Mouse (Mus musculus) ES-E14 (cell line): ENCODE results near the gene Fmo2. TPM values are rescaled to one million over a fixed set of nuclear protein-coding genes. Genes with fewer than 3 reads are reported as not detected.

Source experiments
- DNase-seq: peaks from one replicate; pipeline ENCODE4 v3.0.0-alpha.2; 2013; ENCODE audit warnings: low read depth, low spot score
- H3K27ac ChIP-seq: 2 replicates; pipeline ENCODE4 v1.5.1; 2012; ENCODE audit warnings: low read depth, mild to moderate bottlenecking, low read length, moderate library complexity, mixed read lengths; ENCODE audit not compliant: poor library complexity, insufficient read depth, severe bottlenecking
- H3K36me3 ChIP-seq: 2 replicates; pipeline ENCODE4 v1.6.1; 2012; ENCODE audit warnings: mild to moderate bottlenecking, low read length, moderate library complexity, mixed read lengths; ENCODE audit not compliant: control insufficient read depth, poor library complexity, insufficient read depth, severe bottlenecking
- H3K4me1 ChIP-seq, 2 experiments: fragments of 150-350 bp in 1 of 2; sonication (generic) in 1 of 2; 2 replicates each; pipeline ENCODE4 v1.6.1; 2012; ENCODE audit warnings: low read length in 2 of 2, mild to moderate bottlenecking in 1 of 2, mixed read lengths in 1 of 2; ENCODE audit not compliant: control insufficient read depth in 2 of 2, insufficient read depth in 2 of 2, poor library complexity in 1 of 2
- H3K4me3 ChIP-seq, 2 experiments: fragments of 150-350 bp in 1 of 2; sonication (generic) in 1 of 2; 2 replicates each; pipeline ENCODE4 v1.5.1; 2012; ENCODE audit warnings: low read length in 2 of 2, low read depth in 1 of 2, mild to moderate bottlenecking in 1 of 2, mixed read lengths in 1 of 2; ENCODE audit not compliant: insufficient read depth in 1 of 2, poor library complexity in 1 of 2, severe bottlenecking in 1 of 2
- H3K9ac ChIP-seq: 2 replicates; pipeline ENCODE4 v1.6.1; 2012; ENCODE audit warnings: low read depth, mild to moderate bottlenecking, low read length, mixed read lengths; ENCODE audit not compliant: poor library complexity, insufficient read depth, severe bottlenecking
- H3K9me3 ChIP-seq: fragments of 150-350 bp; sonication (generic); 2 replicates; pipeline ENCODE4 v1.6.1; 2012; ENCODE audit warnings: low read depth, mild to moderate bottlenecking, low read length; ENCODE audit not compliant: control insufficient read depth, insufficient read depth
- CHD2 ChIP-seq: IDR thresholded peaks from 2 replicates; pipeline ENCODE4 v1.6.1; 2014; ENCODE audit warnings: mild to moderate bottlenecking, low read depth, low read length, inconsistent platforms
- HCFC1 ChIP-seq: IDR thresholded peaks from 2 replicates; pipeline ENCODE4 v1.6.1; 2012; ENCODE audit warnings: low read length, inconsistent platforms, borderline replicate concordance; ENCODE audit not compliant: insufficient read depth
- MAFK ChIP-seq: IDR thresholded peaks from 2 replicates; pipeline ENCODE4 v1.6.1; 2014; ENCODE audit warnings: mild to moderate bottlenecking, low read depth, low read length, inconsistent platforms; ENCODE audit not compliant: insufficient read depth
- ZC3H11A ChIP-seq: IDR thresholded peaks from 2 replicates; pipeline ENCODE4 v1.6.1; 2012; ENCODE audit warnings: low read depth, mild to moderate bottlenecking, inconsistent platforms, low read length, borderline replicate concordance
- ZNF384 ChIP-seq: IDR thresholded peaks from 2 replicates; pipeline ENCODE4 v1.6.1; 2012; ENCODE audit warnings: low read depth, low read length, inconsistent platforms
- in situ Hi-C, 2 experiments: fragments of 600-800 bp; cut with MboI; formaldehyde crosslinking; loops; one replicate each; pipeline ENCODE4 v1.15.1; 2025; ENCODE audit warnings: low sequenced_read_pairs in 2 of 2, inconsistent platforms in 1 of 2; ENCODE audit not compliant: unreplicated experiment in 2 of 2
- total RNA-seq: library from RNA; depleted of rRNA; stranded (reverse); fragments of 300-350 nt; gene quantifications from 2 replicates; pipeline ENCODE4 v1.2.3, GENCODE M21; 2012

Gene Fmo2
- total RNA-seq, 1 experiment, result not detected

DNA sequence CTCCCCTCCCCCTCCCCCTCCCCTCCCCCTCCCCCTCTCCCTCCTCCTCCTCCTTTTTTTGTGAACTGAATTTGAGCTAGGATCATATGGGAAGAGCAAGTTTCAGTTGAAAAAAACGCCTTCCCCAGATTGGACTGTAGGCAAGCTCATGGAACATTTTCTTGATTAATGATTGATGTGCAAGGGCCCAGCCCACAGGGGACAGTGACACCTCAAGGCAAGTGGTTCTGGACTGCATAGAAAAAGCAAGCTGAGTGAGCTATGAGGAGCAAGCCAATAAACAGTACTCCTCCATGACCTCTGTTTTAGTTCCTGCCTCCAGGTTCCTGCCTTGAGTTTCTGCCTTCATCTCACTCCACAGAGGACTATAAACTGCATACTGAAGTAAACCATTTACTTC, 26.6 kb upstream of the Fmo2 start:
- no peak overlapping the region for H3K9ac ChIP-seq
- no peaks in the 10 kb centered on the region for H3K4me1 ChIP-seq
- no peak overlapping the region for H3K4me3 ChIP-seq
- no peaks in the 10 kb centered on the region for H3K36me3 ChIP-seq
- in situ Hi-C loops, result no loop called here
- TF ChIP-seq HCFC1, result no peak
- TF ChIP-seq ZC3H11A, result no peak
- no peak for TF ChIP-seq ZNF384
- TF ChIP-seq CHD2, result no peak
- TF ChIP-seq MAFK, result no peak
- DNase-seq, result no peak
- H3K27ac ChIP-seq, result no peak overlapping the region
- H3K9me3 ChIP-seq, result no peaks in the 10 kb centered on the region

DNA sequence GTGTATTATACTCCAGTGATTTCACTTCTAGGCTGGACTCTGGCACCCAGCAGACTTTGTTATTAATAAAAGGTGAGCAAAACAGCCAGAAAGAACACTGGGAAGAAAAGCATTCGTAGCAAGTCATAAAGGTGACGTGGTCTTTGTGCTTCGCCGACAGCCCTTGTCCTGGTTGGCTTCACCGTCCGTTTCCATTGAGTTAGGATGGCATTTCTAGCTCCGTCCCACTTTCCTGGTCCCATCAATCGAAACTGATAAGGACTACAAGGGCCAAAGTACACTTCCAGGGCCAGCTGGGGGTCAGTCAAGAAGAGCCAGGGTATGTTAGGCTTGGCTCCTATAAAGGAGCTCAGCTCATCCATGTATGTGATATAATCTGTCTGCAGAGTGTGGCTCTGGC, 18.1 kb upstream of the Fmo2 start:
- Histone ChIP-seq H3K9me3 (no peaks in the 10 kb centered on the region), H3K36me3 (no peaks in the 10 kb centered on the region), H3K4me3 (no peak overlapping the region), H3K9ac (no peak overlapping the region), H3K4me1 (no peaks in the 10 kb centered on the region), H3K27ac (no peak overlapping the region)
- no peak for TF ChIP-seq CHD2
- no peak for TF ChIP-seq ZC3H11A
- no peak for TF ChIP-seq ZNF384
- TF ChIP-seq MAFK, result no peak
- TF ChIP-seq HCFC1, result no peak
- in situ Hi-C loops, result no loop called here
- DNase-seq, result no peak

DNA sequence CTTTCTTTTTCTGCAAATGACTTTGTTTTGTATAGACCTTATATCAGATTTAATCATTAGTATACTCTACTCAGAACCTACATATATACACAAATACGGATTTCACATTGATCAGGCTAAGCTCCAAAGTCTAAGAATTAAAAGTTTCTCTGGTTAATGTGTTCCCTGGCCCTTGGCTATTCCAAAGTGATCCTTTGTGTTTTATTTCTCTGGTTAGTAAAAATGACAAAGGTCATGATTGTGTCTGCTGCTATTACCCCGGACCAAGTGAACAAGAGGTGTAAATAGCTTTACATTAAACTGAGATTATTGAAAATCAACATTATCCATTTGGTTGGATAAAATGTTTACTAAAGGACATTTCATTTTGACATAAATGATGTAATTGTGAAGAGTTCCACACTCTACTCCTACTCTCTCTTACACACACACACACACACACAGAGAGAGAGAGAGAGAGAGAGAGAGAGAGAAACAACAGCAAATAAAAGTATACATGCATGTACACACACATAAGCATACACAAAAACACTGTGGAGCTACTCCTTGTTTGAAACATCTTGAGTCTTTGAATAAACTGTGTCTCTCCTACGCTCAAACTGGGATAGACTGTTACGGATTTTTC, 16.5 kb upstream of the Fmo2 start:
- Histone ChIP-seq H3K4me3 (no peak overlapping the region), H3K9ac (no peak overlapping the region), H3K4me1 (no peaks in the 10 kb centered on the region), H3K27ac (no peak overlapping the region), H3K9me3 (no peaks in the 10 kb centered on the region), H3K36me3 (no peaks in the 10 kb centered on the region)
- no peak for DNase-seq
- TF ChIP-seq CHD2 (no peak), HCFC1 (no peak)
- in situ Hi-C loops, result no loop called here

DNA sequence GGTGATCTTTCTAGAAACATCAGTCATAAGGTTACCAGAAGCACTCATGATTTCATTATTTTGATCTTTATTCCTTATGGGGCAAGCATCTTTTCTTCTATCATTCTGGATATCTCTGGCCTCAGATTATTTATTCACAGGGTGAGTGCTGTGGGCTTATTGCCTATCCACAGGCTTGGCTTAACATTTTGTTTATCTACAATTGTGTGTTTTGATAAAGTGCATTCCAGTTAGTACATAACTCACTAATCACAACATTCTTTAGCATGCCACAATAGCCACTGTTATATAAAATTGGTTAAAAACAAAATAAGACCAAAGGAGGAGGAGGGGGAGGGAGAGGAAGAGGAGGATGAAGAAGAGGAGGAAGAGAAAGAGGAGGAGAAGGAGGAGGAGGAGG, 13.6 kb upstream of the Fmo2 start:
- no peaks in the 10 kb centered on the region for H3K36me3 ChIP-seq
- H3K9me3 ChIP-seq, result no peaks in the 10 kb centered on the region
- TF ChIP-seq ZNF384 (no peak), MAFK (no peak), HCFC1 (no peak), CHD2 (no peak), ZC3H11A (no peak)
- no peak for DNase-seq
- H3K4me1 ChIP-seq, result no peaks in the 10 kb centered on the region
- no peak overlapping the region for H3K4me3 ChIP-seq
- H3K27ac ChIP-seq, result no peak overlapping the region
- in situ Hi-C loops, result no loop called here
- no peak overlapping the region for H3K9ac ChIP-seq

DNA sequence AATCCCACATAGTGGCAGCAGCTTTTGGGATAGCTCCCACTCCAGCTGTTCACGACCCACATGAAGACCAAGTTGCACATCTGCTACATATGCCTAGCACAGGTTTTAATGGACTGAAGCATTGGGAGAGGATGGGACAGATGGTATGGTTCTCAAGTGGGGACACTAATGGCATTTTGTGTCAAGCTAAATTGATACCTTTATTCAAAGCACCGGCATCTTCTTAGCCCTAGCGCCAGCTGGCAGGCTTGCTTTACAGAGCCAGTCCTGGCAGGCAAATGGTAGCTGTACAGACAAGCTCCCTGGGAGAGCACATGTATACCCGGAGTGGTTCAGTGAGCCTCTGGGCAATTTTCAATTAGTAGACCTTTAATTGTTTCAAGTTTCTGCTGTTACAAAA, 3.4 kb upstream of the Fmo2 start:
- H3K27ac ChIP-seq, result no peak overlapping the region
- no peak for DNase-seq
- no peak overlapping the region for H3K4me3 ChIP-seq
- no peaks in the 10 kb centered on the region for H3K4me1 ChIP-seq
- H3K9me3 ChIP-seq, result no peaks in the 10 kb centered on the region
- H3K9ac ChIP-seq, result no peak overlapping the region
- in situ Hi-C loops, result no loop called here
- no peaks in the 10 kb centered on the region for H3K36me3 ChIP-seq
- TF ChIP-seq ZNF384, result no peak
- no peak for TF ChIP-seq CHD2
- TF ChIP-seq ZC3H11A, result no peak
